13 mouse cellular contexts compared by ENCODE assay signal in the genomic region with DNA sequence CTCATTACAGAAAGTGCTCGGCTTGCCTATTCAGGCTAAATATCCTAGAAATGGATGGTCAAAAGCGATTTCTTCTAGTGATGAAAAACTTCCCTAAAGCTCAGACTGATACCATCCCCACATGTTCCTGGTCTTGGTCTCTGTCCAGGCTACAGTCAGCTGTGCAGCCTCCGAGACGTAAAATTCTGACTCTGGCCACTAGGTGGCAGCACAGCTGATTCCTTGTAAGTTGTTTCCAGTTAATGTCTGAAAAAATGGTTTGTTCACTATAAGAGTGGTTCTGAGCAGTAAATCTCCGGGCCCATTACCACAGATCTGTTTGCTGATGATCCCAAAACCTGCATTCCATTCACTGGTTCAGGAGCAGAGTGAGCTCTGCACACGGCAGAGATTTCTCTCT. TPM values are rescaled to one million over a fixed set of nuclear protein-coding genes. Genes with fewer than 3 reads are reported as not detected.
"Had no signal": no experiment of that assay in that cellular context is flagged by ENCODE, and none has a peak within 500 bp of the region (broad histone marks: within the 10 kb centered on the region; RNA-seq: fewer than 3 reads in every experiment).

No protein-coding gene starts in this region.

RNA-seq across cellular contexts. Expression of a gene that starts 12.5 kb away (rescaled TPM):
- total RNA-seq: forebrain, postnatal 0 days; gastrocnemius, adult 18-20 months; gastrocnemius, adult 2 months; gastrocnemius, adult 8-10 months; gastrocnemius, postnatal 10 days; gastrocnemius, postnatal 14 days; gastrocnemius, postnatal 25 days; gastrocnemius, postnatal 36 days; gastrocnemius, postnatal 4 days; granulocyte monocyte progenitor cell, adult 5-6 weeks; heart, adult 18-20 months; heart, adult 2 months; heart, adult 8-10 months had no signal

RNA-seq across cellular contexts. Expression of a gene that starts 48.3 kb away (rescaled TPM):
- total RNA-seq: forebrain, postnatal 0 days; gastrocnemius, adult 18-20 months; gastrocnemius, adult 2 months; gastrocnemius, adult 8-10 months; gastrocnemius, postnatal 10 days; gastrocnemius, postnatal 14 days; gastrocnemius, postnatal 25 days; gastrocnemius, postnatal 36 days; gastrocnemius, postnatal 4 days; heart, adult 18-20 months; heart, adult 2 months had no signal
